Mouse (Mus musculus): ENCODE results near the gene Sbds.

DNA sequence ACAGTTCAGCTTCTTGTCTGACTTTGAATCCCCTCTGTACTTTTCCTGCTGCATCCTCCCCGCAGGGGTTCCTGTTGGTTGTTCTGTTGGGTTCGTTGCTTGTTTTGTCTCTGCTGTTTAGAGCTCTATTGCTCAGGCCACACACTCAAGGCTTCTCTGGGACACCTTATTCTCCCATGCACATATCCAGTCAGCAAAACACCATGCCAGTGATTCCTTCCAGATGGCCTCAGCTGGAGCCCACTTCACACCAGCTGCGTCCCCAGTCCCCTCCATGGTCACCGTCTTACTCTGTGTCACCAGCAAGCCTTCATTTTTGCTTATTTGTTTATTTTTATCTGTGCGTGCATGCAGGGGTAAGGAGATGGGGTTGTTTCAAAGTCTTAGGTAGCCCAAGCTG, 38.6 kb upstream of the Sbds start:
- no peak for TF ChIP-seq POLR2A (IDR thresholded peaks at IDR 0.05; ENCODE audit: control insufficient read depth, extremely low read depth, insufficient read depth, low read length, poor library complexity)
- no peak for TF ChIP-seq CTCF (IDR thresholded peaks at IDR 0.05; ENCODE audit: borderline replicate concordance, control insufficient read depth, extremely low read depth, insufficient read depth, low read length, poor library complexity)

Measured in thymus, adult 2 months (tissue).